Mouse (Mus musculus) MEL (cell line): Measurements from ENCODE around the gene Tuba3b. TPM values are rescaled to one million over a fixed set of nuclear protein-coding genes. Genes with fewer than 3 reads are reported as not detected.

Source experiments
- DNase-seq: peaks from one replicate; pipeline ENCODE4 v3.0.0; 2011; ENCODE audit warnings: low read depth, low spot score
- H3K27ac ChIP-seq: 2 replicates; pipeline ENCODE4 v1.5.1; 2012; ENCODE audit warnings: low read depth, mild to moderate bottlenecking, control low read depth, low read length, moderate library complexity; ENCODE audit not compliant: control insufficient read depth
- H3K27me3 ChIP-seq, 2 experiments: fragments of 150-350 bp in 1 of 2; sonication (generic) in 1 of 2; 2 replicates each; pipeline ENCODE4 v1.6.1; 2012; ENCODE audit warnings: low read length in 2 of 2, mild to moderate bottlenecking in 2 of 2, improper control_type of control experiment in 1 of 2, moderate library complexity in 1 of 2; ENCODE audit not compliant: insufficient read depth in 2 of 2, control insufficient read depth in 1 of 2
- H3K36me3 ChIP-seq, 2 experiments: 2 replicates each; pipeline ENCODE4 v1.6.1; 2012 to 2014; ENCODE audit warnings: low read length in 2 of 2, improper control_type of control experiment in 1 of 2, inconsistent platforms in 1 of 2, mild to moderate bottlenecking in 1 of 2; ENCODE audit not compliant: insufficient read depth in 2 of 2, control insufficient read depth in 1 of 2
- H3K4me1 ChIP-seq, 2 experiments: fragments of 150-350 bp in 1 of 2; sonication (generic) in 1 of 2; 2 replicates each; pipeline ENCODE4 v1.6.1; 2012; ENCODE audit warnings: low read length in 2 of 2, improper control_type of control experiment in 1 of 2, mild to moderate bottlenecking in 1 of 2; ENCODE audit not compliant: insufficient read depth in 2 of 2, control insufficient read depth in 1 of 2
- H3K4me3 ChIP-seq, 2 experiments: fragments of 150-350 bp in 1 of 2; sonication (generic) in 1 of 2; 2 replicates each; pipeline ENCODE4 v1.5.1; 2012; ENCODE audit warnings: low read depth in 2 of 2, low read length in 2 of 2, mild to moderate bottlenecking in 2 of 2, moderate library complexity in 2 of 2, control low read depth in 1 of 2, improper control_type of control experiment in 1 of 2; ENCODE audit not compliant: control insufficient read depth in 1 of 2, insufficient read depth in 1 of 2
- H3K79me2 ChIP-seq: 2 replicates; pipeline ENCODE4 v1.6.1; 2012; ENCODE audit warnings: mild to moderate bottlenecking, low read length, moderate library complexity; ENCODE audit not compliant: control insufficient read depth, poor library complexity, insufficient read depth
- H3K9ac ChIP-seq: 2 replicates; pipeline ENCODE4 v1.6.1; 2012; ENCODE audit warnings: low read depth, mild to moderate bottlenecking, control low read depth, low read length, moderate library complexity; ENCODE audit not compliant: control insufficient read depth, poor library complexity, severe bottlenecking
- H3K9me3 ChIP-seq: fragments of 150-350 bp; sonication (generic); replicated peaks from 2 replicates; pipeline ENCODE4 v1.6.1; 2012; ENCODE audit warnings: mild to moderate bottlenecking, low read length, improper control_type of control experiment, moderate library complexity; ENCODE audit not compliant: insufficient read depth
- CTCF ChIP-seq, 3 experiments: IDR thresholded peaks in 2 of 3; conservative IDR thresholded peaks in 1 of 3; 2 replicates each; pipeline ENCODE4 v1.5.1; 2011 to 2012; ENCODE audit warnings: low read length in 3 of 3, low read depth in 2 of 3, mild to moderate bottlenecking in 2 of 3, improper control_type of control experiment in 1 of 3, inconsistent platforms in 1 of 3, mixed read lengths in 1 of 3, moderate library complexity in 1 of 3; ENCODE audit not compliant: control insufficient read depth in 1 of 3, insufficient read depth in 1 of 3, poor library complexity in 1 of 3, severe bottlenecking in 1 of 3
- E2F4 ChIP-seq: IDR thresholded peaks from 2 replicates; pipeline ENCODE4 v1.6.1; 2011; ENCODE audit warnings: low read depth, low read length, improper control_type of control experiment, borderline replicate concordance
- ELF1 ChIP-seq: IDR thresholded peaks from 2 replicates; pipeline ENCODE4 v1.6.1; 2014; ENCODE audit warnings: low read depth, mild to moderate bottlenecking, inconsistent platforms, low read length, improper control_type of control experiment, moderate library complexity
- GATA1 ChIP-seq: IDR thresholded peaks from 2 replicates; pipeline ENCODE4 v1.6.1; 2011; ENCODE audit warnings: low read depth, low read length, improper control_type of control experiment
- HCFC1 ChIP-seq: IDR thresholded peaks from 2 replicates; pipeline ENCODE4 v1.6.1; 2012; ENCODE audit warnings: low read depth, mild to moderate bottlenecking, inconsistent platforms, low read length, improper control_type of control experiment, moderate library complexity
- MAFK ChIP-seq: IDR thresholded peaks from 2 replicates; pipeline ENCODE4 v1.6.1; 2011; ENCODE audit warnings: low read depth, mild to moderate bottlenecking, low read length, improper control_type of control experiment, borderline replicate concordance
- MEF2A ChIP-seq: IDR thresholded peaks from 2 replicates; pipeline ENCODE4 v1.6.1; 2014; ENCODE audit warnings: low read depth, mild to moderate bottlenecking, inconsistent platforms, low read length, improper control_type of control experiment; ENCODE audit not compliant: poor library complexity, insufficient replicate concordance, severe bottlenecking; ENCODE audit errors: extremely low read depth
- MYB ChIP-seq: IDR thresholded peaks from 2 replicates; pipeline ENCODE4 v1.6.1; 2011; ENCODE audit warnings: mild to moderate bottlenecking, low read depth, low read length, improper control_type of control experiment
- POLR2AphosphoS2 ChIP-seq: IDR thresholded peaks from 2 replicates; pipeline ENCODE4 v1.6.1; 2011; ENCODE audit warnings: low read length, improper control_type of control experiment
- TBP ChIP-seq: IDR thresholded peaks from 2 replicates; pipeline ENCODE4 v1.8.0; 2011; ENCODE audit warnings: low read depth, low read length, improper control_type of control experiment
- UBTF ChIP-seq: IDR thresholded peaks from 2 replicates; pipeline ENCODE4 v1.6.1; 2012; ENCODE audit warnings: low read depth, mild to moderate bottlenecking, inconsistent platforms, low read length, improper control_type of control experiment, moderate library complexity, borderline replicate concordance; ENCODE audit not compliant: insufficient read depth
- USF1 ChIP-seq: IDR thresholded peaks from 2 replicates; pipeline ENCODE4 v1.6.1; 2014; ENCODE audit warnings: low read depth, mild to moderate bottlenecking, inconsistent platforms, low read length, improper control_type of control experiment, moderate library complexity
- USF2 ChIP-seq, 2 experiments: IDR thresholded peaks; 2 replicates each; pipeline ENCODE4 v1.6.1; 2011 to 2012; ENCODE audit warnings: improper control_type of control experiment in 2 of 2, low read length in 2 of 2, borderline replicate concordance in 1 of 2, inconsistent platforms in 1 of 2, low read depth in 1 of 2, mild to moderate bottlenecking in 1 of 2; ENCODE audit not compliant: insufficient read depth in 1 of 2
- ZKSCAN1 ChIP-seq: IDR thresholded peaks from 2 replicates; pipeline ENCODE4 v1.6.1; 2012; ENCODE audit warnings: low read depth, mild to moderate bottlenecking, inconsistent platforms, low read length, improper control_type of control experiment, moderate library complexity
- ZMIZ1 ChIP-seq: IDR thresholded peaks from 2 replicates; pipeline ENCODE4 v1.6.1; 2012; ENCODE audit warnings: low read depth, mild to moderate bottlenecking, inconsistent platforms, low read length, improper control_type of control experiment, moderate library complexity
- ZNF384 ChIP-seq: IDR thresholded peaks from 2 replicates; pipeline ENCODE4 v1.6.1; 2012; ENCODE audit warnings: low read depth, mild to moderate bottlenecking, inconsistent platforms, low read length, improper control_type of control experiment
- polyA plus RNA-seq, 2 experiments: library from polyadenylated mRNA; stranded (reverse) in 1 of 2; unstranded in 1 of 2; fragments of >175 nt in 1 of 2; fragments of >200 nt in 1 of 2; gene quantifications; 2 replicates each; pipeline versions ENCODE4 v1.2.1 to v1.2.4; 2012; ENCODE audit warnings: low replicate concordance in 2 of 2, low read depth in 1 of 2; ENCODE audit not compliant: insufficient read length in 2 of 2, insufficient read depth in 1 of 2, missing spikeins in 1 of 2
- total RNA-seq: library from RNA; depleted of rRNA; stranded (reverse); fragments of 300-350 nt; gene quantifications from 2 replicates; pipeline ENCODE4 v1.2.3, GENCODE M21; 2012

The Tuba3b gene
- total and polyA plus RNA-seq, 3 experiments: 0.06 to 0.23 TPM; not detected in 1

DNA sequence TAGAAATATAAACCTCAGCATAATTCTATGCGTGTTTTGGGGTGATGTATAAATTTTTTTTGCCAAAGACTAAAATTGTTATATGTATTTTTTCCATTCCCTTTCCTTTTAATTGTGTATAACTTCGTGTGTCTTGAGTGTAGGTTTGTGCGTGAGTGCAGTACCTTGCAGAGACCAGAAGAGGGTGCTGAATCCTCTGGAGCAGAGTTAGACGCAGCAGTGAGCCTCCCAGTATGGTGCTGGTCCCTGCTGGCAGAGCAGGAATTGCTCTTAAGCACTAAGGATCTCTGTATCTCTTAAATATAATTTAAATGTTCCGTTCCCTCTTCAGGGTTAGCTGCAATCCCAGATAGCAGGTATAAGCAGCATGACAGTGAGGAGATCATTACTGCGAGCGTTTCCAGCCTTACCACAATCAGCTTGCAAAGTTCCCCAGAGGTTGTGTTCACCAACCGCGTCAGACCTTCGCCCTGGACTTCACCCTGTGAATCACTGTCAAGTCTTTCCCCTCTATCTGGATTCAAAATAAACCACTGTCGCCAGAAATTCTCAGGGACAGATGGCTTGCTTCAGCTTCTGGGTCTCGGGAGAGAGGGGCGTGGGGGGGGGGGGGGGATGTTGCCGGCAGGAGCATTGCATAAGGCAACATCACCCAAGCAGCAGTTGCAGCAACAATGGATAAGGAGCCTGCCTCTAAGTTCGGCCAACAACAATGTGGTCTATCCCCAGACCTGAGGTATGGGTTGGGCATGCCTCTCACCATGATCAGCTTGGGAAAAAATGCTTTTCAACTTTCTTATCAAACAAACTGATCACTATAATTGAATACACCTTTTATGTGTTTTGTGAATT is 41.4 kb downstream of the Tuba3b start:
- H3K79me2 ChIP-seq: no peaks in the 10 kb centered on the region
- TF ChIP-seq TBP (no peak), CTCF (IDR thresholded peaks at IDR 0.05 in 2 of 3, conservative IDR thresholded peaks at IDR 0.05 in 1 of 3; ENCODE audit: control insufficient read depth in 1 of 3, insufficient read depth in 1 of 3, low read depth in 2 of 3, low read length in 3 of 3, poor library complexity in 1 of 3, severe bottlenecking in 1 of 3) (0 out of 6 replicates have a peak, but pooled peaks of 1 of the 3 experiments have one; percentile 18)
- no peak for DNase-seq
- H3K4me3 ChIP-seq: no peak overlapping the region
- no peak overlapping the region for H3K27ac ChIP-seq
- H3K9me3 ChIP-seq: no peaks in the 10 kb centered on the region
- no peak overlapping the region for H3K9ac ChIP-seq
- H3K4me1 ChIP-seq: no peaks in the 10 kb centered on the region
- H3K27me3 ChIP-seq: no peaks in the 10 kb centered on the region
- H3K36me3 ChIP-seq: no peaks in the 10 kb centered on the region

DNA sequence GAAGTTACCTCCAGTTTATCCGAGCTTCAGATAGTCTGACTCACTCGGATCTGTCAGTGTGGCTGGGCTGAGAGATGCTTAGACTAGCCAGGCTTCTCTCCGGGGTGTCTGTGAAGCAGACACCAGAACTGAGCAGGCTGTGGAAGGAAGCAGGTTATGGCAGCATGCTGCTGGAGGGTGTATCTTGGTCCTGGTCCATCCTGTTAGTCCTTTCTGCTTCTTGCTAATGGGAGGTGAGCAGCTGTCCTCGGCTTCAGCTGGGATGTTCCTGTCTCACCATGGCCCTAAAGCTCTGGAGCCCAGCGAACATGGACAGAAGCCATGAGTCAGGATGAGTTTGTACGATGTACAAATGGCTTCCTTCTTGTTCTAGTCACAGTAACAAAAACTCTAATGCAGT is 43.6 kb downstream of the Tuba3b start:
- no peak overlapping the region for H3K9ac ChIP-seq
- H3K79me2 ChIP-seq: no peaks in the 10 kb centered on the region
- H3K27me3 ChIP-seq: no peaks in the 10 kb centered on the region
- no peaks in the 10 kb centered on the region for H3K9me3 ChIP-seq
- DNase-seq: no peak
- H3K4me1 ChIP-seq: no peaks in the 10 kb centered on the region
- no peaks in the 10 kb centered on the region for H3K36me3 ChIP-seq
- H3K27ac ChIP-seq: no peak overlapping the region
- no peak for TF ChIP-seq ZNF384
- TF ChIP-seq HCFC1: no peak
- TF ChIP-seq USF2 (IDR thresholded peaks at IDR 0.05; ENCODE audit: borderline replicate concordance in 1 of 2, insufficient read depth in 1 of 2, low read depth in 1 of 2, low read length in 2 of 2): no peak
- TF ChIP-seq MAFK: no peak
- TF ChIP-seq USF1: no peak
- TF ChIP-seq E2F4: no peak
- TF ChIP-seq ZMIZ1: no peak
- TF ChIP-seq UBTF: no peak
- TF ChIP-seq GATA1: no peak
- H3K4me3 ChIP-seq: no peak overlapping the region

DNA sequence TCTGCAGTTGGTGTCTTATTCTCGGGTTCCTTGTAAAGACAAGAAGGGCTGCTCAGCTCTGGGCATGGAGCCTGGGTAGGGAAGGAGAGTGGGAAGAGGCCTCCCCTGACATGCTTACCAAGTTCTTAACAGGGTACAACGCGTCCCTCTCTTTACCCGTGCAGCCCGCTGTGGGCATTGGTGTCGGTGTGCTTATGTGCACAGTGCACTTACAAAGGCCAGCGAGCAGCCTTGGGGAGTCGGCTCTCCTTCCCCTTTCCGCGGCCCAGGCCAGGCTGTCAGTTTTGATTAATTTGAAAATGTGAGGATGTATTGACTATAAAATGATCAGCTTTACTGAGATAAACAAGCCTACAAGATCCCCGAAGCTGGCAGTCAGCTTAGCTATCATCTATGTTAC is 45.4 kb downstream of the Tuba3b start:
- H3K79me2 ChIP-seq: no peaks in the 10 kb centered on the region
- TF ChIP-seq MEF2A (no peak), MYB (no peak), TBP (no peak), ELF1 (no peak), POLR2AphosphoS2 (no peak), ZKSCAN1 (no peak), ZNF384 (no peak)
- TF ChIP-seq, all 39 proteins: peak for 0
- no peak overlapping the region for H3K27ac ChIP-seq
- DNase-seq: no peak
- no peak overlapping the region for H3K4me3 ChIP-seq
- no peak overlapping the region for H3K9ac ChIP-seq
- H3K4me1 ChIP-seq: no peaks in the 10 kb centered on the region
- no peaks in the 10 kb centered on the region for H3K36me3 ChIP-seq
- H3K27me3 ChIP-seq: no peaks in the 10 kb centered on the region
- no peaks in the 10 kb centered on the region for H3K9me3 ChIP-seq
